Comparison of ENCODE assay signal across 8 mouse cellular contexts in genomic region chr11:98754621-98755181, GRCm38 (mm10). TPM values are rescaled to one million over a fixed set of nuclear protein-coding genes. Genes with fewer than 3 reads are reported as not detected.
DNase-seq lines count a peak whose midpoint lies in the region; ATAC-seq and TF ChIP-seq lines count a peak whose summit lies in the region.

No protein-coding gene starts in this region.

- WGBS in liver, adult 2 months, result 10% methylated on average over 7 of the region's 7 CpGs
- WGBS in midbrain, embryonic 16.5 days, result 21% methylated on average over 7 of the region's 7 CpGs

- H3K4me3 ChIP-seq in testis, adult 2 months (ENCODE audit: control insufficient read depth, low read depth, low read length), result no peak overlapping the region
- H3K4me3 ChIP-seq in liver, adult 2 months (ENCODE audit: insufficient read depth, low read depth, low read length), result no peak overlapping the region
- no peak overlapping the region for H3K4me3 ChIP-seq in midbrain, embryonic 16.5 days (ENCODE audit: low read depth, low read length)

- peak; percentile 48 for ATAC-seq in inflammation-experienced regulatory T-cells, adult 6 months
- ATAC-seq in midbrain, embryonic 16.5 days, result no peak

- H3K36me3 ChIP-seq in testis, adult 2 months (ENCODE audit: control insufficient read depth, insufficient read depth, low read length), result no peaks in the 10 kb centered on the region
- no peaks in the 10 kb centered on the region for H3K36me3 ChIP-seq in liver, adult 2 months (ENCODE audit: control insufficient read depth, insufficient read depth, low read length)
- H3K36me3 ChIP-seq in midbrain, embryonic 16.5 days (ENCODE audit: control insufficient read depth, insufficient read depth, low read length), result peaks cover 29% of the 10 kb centered on the region
- no peaks in the 10 kb centered on the region for H3K36me3 ChIP-seq in splenic B cell, adult 2 months (ENCODE audit: control insufficient read depth, insufficient read depth, low read length, poor library complexity, severe bottlenecking)

- H3K4me1 ChIP-seq in testis, adult 2 months (ENCODE audit: control insufficient read depth, insufficient read depth, low read length), result peaks cover 4% of the 10 kb centered on the region
- H3K4me1 ChIP-seq in liver, adult 2 months (ENCODE audit: control insufficient read depth, insufficient read depth, low read length), result peaks cover 12% of the 10 kb centered on the region
- H3K4me1 ChIP-seq in midbrain, embryonic 16.5 days (ENCODE audit: control insufficient read depth, insufficient read depth, low read length), result peaks cover 52% of the 10 kb centered on the region

- no peaks in the 10 kb centered on the region for H3K27me3 ChIP-seq in testis, adult 2 months (ENCODE audit: control insufficient read depth, insufficient read depth, low read length)
- H3K27me3 ChIP-seq in liver, adult 2 months (ENCODE audit: control insufficient read depth, insufficient read depth, low read length), result no peaks in the 10 kb centered on the region
- no peaks in the 10 kb centered on the region for H3K27me3 ChIP-seq in midbrain, embryonic 16.5 days (ENCODE audit: control insufficient read depth, insufficient read depth, low read depth, low read length)
- H3K27me3 ChIP-seq in splenic B cell, adult 2 months (ENCODE audit: control insufficient read depth, insufficient read depth, low read length, poor library complexity, severe bottlenecking), result no peaks in the 10 kb centered on the region

- no peak overlapping the region for H3K9ac ChIP-seq in liver, adult 2 months (ENCODE audit: low read depth, low read length)
- no peak overlapping the region for H3K9ac ChIP-seq in midbrain, embryonic 16.5 days (ENCODE audit: low read depth, low read length)

- no peaks in the 10 kb centered on the region for H3K9me3 ChIP-seq in midbrain, embryonic 16.5 days (replicated peaks; ENCODE audit: control insufficient read depth, low read length, poor library complexity, severe bottlenecking)

- DNase-seq in testis, postnatal 14 days (ENCODE audit: low spot score), result no peak
- peak; percentile 80 for DNase-seq in cerebellum, adult 9-10 months
- peak; percentile 89 for DNase-seq in gastrocnemius, postnatal 10 days
- peak; percentile 77 for DNase-seq in liver, adult 2 months (ENCODE audit: extremely low read depth, low read depth, low spot score)
- peak; percentile 87 for DNase-seq in splenic B cell, adult 2 months (ENCODE audit: low read depth, low spot score)

- TF ChIP-seq CTCF in testis, adult 2 months (IDR thresholded peaks at IDR 0.05; ENCODE audit: control insufficient read depth, insufficient read depth, insufficient replicate concordance, low read depth, low read length), result peak; percentile 91
- peak; percentile 93 for TF ChIP-seq CTCF in liver, adult 2 months (IDR thresholded peaks at IDR 0.05; ENCODE audit: low read depth, low read length)

- TF ChIP-seq POLR2A in testis, adult 2 months (IDR thresholded peaks at IDR 0.05; ENCODE audit: control insufficient read depth, low read depth, low read length), result no peak
- no peak for TF ChIP-seq POLR2A in liver, adult 2 months (IDR thresholded peaks at IDR 0.05; ENCODE audit: extremely low read depth, insufficient read depth, low read length)

- H3K79me2 ChIP-seq in liver, adult 2 months (ENCODE audit: control insufficient read depth, insufficient read depth, low read length), result peaks cover 6% of the 10 kb centered on the region; the same call in 1 of the 2 replicates

- H3K27ac ChIP-seq in testis, adult 2 months (ENCODE audit: control insufficient read depth, insufficient read depth, low read depth, low read length), result no peak overlapping the region
- H3K27ac ChIP-seq in liver, adult 2 months (replicated peaks; ENCODE audit: insufficient read depth, low read depth, low read length), result no peak overlapping the region
- peak overlapping the region; percentile 55 for H3K27ac ChIP-seq in midbrain, embryonic 16.5 days (ENCODE audit: low read length)

- H3K4me2 ChIP-seq in midbrain, embryonic 16.5 days (ENCODE audit: low read length), result no peak overlapping the region

RNA-seq across cellular contexts. Expression of gene Thra, which starts 14.3 kb away (rescaled TPM):
- polyA plus RNA-seq in testis, adult 2 months (2012; rRNA removed), result 14.4 and 18.9 TPM in 2 replicates
- 100 to 1,000 TPM; 149 to 169 TPM for total RNA-seq in gastrocnemius, postnatal 10 days (2021)
- polyA plus RNA-seq in inflammation-experienced regulatory T-cells, adult 6 months (2017; shearing (Covaris generic)), result 1 to 10 TPM; 1.3 to 6.3 (median 5.2) TPM
- 5.5 and 8.9 TPM in 2 replicates for total RNA-seq in liver, adult 2 months (2014; rRNA removed)
- polyA plus RNA-seq in liver, adult 2 months (2012; rRNA removed), result 13.6 and 14.9 TPM in 2 replicates
- polyA plus RNA-seq in midbrain, embryonic 16.5 days (2015; fragmentation: Nextera tagmentation; extraction: Ambion mirVana), result 139 and 149 TPM in 2 replicates

RNA-seq across cellular contexts. Expression of gene Nr1d1, which starts 20.4 kb away (rescaled TPM):
- polyA plus RNA-seq in testis, adult 2 months (2012; rRNA removed), result 34.7 and 38.6 TPM in 2 replicates
- total RNA-seq in gastrocnemius, postnatal 10 days (2021), result 10 to 100 TPM; 42.4 to 58.7 TPM
- polyA plus RNA-seq in inflammation-experienced regulatory T-cells, adult 6 months (2017; shearing (Covaris generic)), result 1 to 10 TPM; 6.5 to 8.4 (median 7.3) TPM
- 19.0 and 45.4 TPM in 2 replicates for total RNA-seq in liver, adult 2 months (2014; rRNA removed)
- polyA plus RNA-seq in liver, adult 2 months (2012; rRNA removed), result 75.4 and 106 TPM in 2 replicates
- 3.5 and 5.2 TPM in 2 replicates for polyA plus RNA-seq in midbrain, embryonic 16.5 days (2015; fragmentation: Nextera tagmentation; extraction: Ambion mirVana)

RNA-seq across cellular contexts. Expression of gene Med24, which starts 25.5 kb away (rescaled TPM):
- 96.6 and 106 TPM in 2 replicates for polyA plus RNA-seq in testis, adult 2 months (2012; rRNA removed)
- 10 to 100 TPM; 47.8 to 52.5 TPM for total RNA-seq in gastrocnemius, postnatal 10 days (2021)
- 10 to 100 TPM; 23.8 to 32.5 (median 28.3) TPM for polyA plus RNA-seq in inflammation-experienced regulatory T-cells, adult 6 months (2017; shearing (Covaris generic))
- total RNA-seq in liver, adult 2 months (2014; rRNA removed), result 3.9 and 6.2 TPM in 2 replicates
- polyA plus RNA-seq in liver, adult 2 months (2012; rRNA removed), result 16.2 and 23.2 TPM in 2 replicates
- polyA plus RNA-seq in midbrain, embryonic 16.5 days (2015; fragmentation: Nextera tagmentation; extraction: Ambion mirVana), result 75.1 and 77.5 TPM in 2 replicates

RNA-seq across cellular contexts. Expression of gene Msl1, which starts 40.6 kb away (rescaled TPM):
- 138 and 143 TPM in 2 replicates for polyA plus RNA-seq in testis, adult 2 months (2012; rRNA removed)
- total RNA-seq in gastrocnemius, postnatal 10 days (2021), result 10 to 100 TPM; 62.6 to 74.1 TPM
- polyA plus RNA-seq in inflammation-experienced regulatory T-cells, adult 6 months (2017; shearing (Covaris generic)), result 10 to 100 TPM; 16.7 to 26.3 (median 20.4) TPM
- total RNA-seq in liver, adult 2 months (2014; rRNA removed), result 15.5 and 17.7 TPM in 2 replicates
- 17.0 and 17.2 TPM in 2 replicates for polyA plus RNA-seq in liver, adult 2 months (2012; rRNA removed)
- polyA plus RNA-seq in midbrain, embryonic 16.5 days (2015; fragmentation: Nextera tagmentation; extraction: Ambion mirVana), result 29.2 and 33.2 TPM in 2 replicates

RNA-seq across cellular contexts. Expression of gene Casc3, which starts 50.0 kb away (rescaled TPM):
- 22.0 and 24.9 TPM in 2 replicates for polyA plus RNA-seq in testis, adult 2 months (2012; rRNA removed)
- 10 to 100 TPM; 19.1 to 26.2 TPM for total RNA-seq in gastrocnemius, postnatal 10 days (2021)
- 10 to 100 TPM in 2 of 3 experiments, 1 to 10 TPM in 1; 8.7 to 14.8 (median 11.6) TPM for polyA plus RNA-seq in inflammation-experienced regulatory T-cells, adult 6 months (2017; shearing (Covaris generic))
- 3.6 and 6.6 TPM in 2 replicates for total RNA-seq in liver, adult 2 months (2014; rRNA removed)
- 11.2 and 12.5 TPM in 2 replicates for polyA plus RNA-seq in liver, adult 2 months (2012; rRNA removed)
- 47.0 and 51.7 TPM in 2 replicates for polyA plus RNA-seq in midbrain, embryonic 16.5 days (2015; fragmentation: Nextera tagmentation; extraction: Ambion mirVana)
